Mouse (Mus musculus) testis, postnatal 10 days (tissue): ENCODE measurements at regions not wholly inside any gene's neighbourhood (a gene's known extent, or its start where the extent isn't known, plus 50 kb on each side); places are given as distances from the start of the nearest gene placed in this dataset.

Experiments
- DNase-seq: peaks from one replicate; pipeline ENCODE4 v3.0.0; 2021; ENCODE audit warnings: low spot score

DNA sequence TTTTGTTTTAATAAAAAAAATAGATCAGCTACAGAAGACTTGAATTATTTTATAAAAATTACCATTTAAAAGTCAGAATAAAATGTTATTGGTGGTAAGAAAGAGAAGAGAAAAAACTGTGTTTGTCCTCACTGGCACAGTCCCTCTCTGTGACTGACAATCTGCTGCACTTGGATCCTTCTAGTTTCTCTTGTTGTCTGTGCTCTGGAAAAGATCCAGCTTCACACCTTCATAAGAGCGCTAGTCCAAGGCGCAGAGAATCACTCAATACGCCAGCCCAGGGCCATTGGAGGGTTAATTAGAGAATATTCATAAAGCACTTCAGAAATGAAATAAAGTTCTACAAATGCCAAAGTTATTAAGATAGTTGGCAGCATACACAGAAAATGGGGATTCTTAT, 153.8 kb downstream of the Lmbrd1 start:
- no peak for DNase-seq

DNA sequence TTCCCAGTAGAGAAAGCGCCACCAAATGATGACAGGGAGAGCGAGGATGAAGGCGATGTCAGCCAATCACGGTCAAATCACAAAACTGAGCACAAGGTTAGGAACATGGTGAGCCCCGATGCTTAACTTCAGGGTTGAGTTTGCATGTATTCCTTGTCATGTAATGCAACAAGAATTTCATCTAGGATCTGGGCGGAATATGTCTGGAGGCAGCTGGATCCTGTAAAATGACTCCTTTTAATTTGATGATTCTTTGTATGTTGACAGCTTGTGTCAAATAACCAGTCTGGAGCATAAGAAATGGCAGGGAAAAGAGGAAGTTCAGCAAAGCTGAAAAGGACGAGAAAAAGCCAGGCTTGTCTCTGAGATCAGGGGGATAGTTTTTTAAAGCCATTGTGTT, 188.4 kb downstream of the Lmbrd1 start:
- no peak for DNase-seq

DNA sequence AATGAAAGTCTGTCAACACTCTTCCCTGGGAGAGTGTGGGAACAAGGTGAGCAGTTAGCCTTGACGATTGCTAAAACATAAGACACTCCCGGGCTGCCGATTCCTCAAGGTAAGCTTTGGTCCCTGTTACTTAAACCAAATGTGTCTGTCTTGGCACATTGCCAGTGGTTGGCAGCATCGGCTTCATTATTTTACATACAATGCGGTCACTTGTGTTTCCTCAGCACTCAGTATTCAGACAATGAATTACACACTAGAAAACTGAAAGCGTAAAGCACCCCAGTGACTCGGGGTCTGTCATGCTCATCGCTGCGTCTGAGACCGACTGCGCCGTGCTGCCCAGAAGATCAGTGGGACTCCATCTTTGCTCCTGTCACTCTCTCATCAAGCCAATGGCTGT, 191.3 kb downstream of the Lmbrd1 start:
- no peak for DNase-seq

DNA sequence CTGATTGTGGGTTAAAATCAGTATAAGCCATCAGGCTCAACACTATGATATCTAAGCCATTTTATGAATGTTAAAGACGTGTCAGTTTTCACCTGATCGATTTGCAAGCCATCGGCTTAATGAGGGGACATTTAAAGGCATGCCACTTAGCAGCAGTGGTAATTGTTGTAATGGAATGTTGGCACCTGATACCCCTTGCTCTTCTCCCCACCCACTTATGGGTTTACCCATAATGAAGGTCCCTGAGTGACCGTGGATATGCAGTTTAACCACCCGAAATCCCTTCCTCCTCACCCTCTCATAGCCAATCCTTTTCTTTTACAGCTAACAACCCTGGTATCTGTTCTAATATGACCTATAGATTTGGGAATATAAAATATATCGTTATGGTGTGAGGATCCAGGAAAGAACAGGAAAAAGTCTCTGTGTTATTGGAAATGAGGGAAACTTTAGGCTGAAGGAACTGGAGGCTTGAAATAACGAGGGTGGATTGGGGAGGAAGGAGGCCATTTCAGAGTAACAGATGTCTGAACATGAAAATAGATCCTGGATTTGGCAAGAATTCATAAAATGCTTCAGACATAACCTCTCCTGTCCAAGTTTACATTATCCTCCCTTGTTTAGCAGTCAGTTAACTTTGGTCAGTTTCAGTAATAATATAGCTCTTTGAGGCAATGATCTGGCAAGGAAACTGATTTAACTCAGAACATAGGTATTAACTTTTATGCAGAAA, 192.4 kb downstream of the Lmbrd1 start:
- no peak for DNase-seq

DNA sequence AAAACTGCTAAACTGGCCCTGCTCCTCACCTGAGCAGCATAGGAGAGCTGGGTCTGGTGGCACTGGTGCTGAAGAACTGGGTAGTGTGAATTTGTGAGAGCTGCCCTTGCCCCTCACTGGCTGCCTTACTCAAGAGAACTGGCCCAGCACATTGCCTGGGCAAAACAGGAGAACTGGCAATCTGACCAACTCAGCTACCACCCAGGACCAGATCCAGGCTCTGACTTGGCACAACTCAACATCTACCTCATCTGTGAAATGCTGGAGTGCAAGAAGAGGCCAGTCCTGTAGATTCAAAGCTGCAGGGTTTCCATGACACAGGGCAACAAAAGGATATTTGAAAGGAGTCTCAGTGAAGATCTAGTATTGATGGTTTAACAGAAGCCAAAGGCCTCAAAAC, 198.6 kb downstream of the Lmbrd1 start:
- no peak for DNase-seq

DNA sequence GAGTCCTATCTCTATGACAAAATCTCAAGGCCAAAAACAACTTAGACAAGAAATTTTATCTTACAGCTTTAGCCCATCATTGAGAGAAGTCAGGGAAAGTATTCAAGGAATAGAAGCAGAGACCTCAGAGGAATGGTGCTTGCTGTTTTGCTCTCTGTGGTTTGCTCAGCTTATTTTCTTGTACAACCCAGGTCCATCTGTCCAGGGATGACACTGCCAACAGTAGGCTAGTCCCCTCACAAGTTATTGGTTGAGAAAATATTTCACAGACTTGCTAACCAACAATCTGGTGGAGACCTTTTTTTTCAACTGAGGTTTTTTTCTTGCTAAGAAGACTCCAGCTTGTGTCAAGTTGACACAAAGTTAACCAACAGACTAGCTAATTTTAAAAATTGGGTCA, 205.2 kb downstream of the Lmbrd1 start:
- no peak for DNase-seq

DNA sequence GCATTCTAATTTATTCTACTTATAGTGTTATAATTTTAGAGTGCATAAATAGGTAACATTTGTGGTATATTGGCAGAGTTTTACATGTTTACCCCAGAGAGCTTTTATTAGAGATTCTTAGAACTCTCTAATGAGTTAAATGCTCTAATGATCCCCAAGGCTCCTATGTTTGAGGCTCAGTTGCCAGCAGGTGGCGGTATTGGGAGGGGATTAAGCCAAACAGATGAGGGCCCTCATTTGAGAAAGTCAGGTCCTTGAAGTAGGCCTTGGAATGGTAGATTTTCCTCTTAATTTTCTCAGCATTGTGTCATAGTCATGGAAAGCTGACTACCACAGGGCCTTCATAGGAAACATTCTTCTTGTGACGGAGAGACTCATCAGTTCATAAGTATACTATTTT, 222.8 kb downstream of the Lmbrd1 start:
- peak; percentile 77 for DNase-seq

DNA sequence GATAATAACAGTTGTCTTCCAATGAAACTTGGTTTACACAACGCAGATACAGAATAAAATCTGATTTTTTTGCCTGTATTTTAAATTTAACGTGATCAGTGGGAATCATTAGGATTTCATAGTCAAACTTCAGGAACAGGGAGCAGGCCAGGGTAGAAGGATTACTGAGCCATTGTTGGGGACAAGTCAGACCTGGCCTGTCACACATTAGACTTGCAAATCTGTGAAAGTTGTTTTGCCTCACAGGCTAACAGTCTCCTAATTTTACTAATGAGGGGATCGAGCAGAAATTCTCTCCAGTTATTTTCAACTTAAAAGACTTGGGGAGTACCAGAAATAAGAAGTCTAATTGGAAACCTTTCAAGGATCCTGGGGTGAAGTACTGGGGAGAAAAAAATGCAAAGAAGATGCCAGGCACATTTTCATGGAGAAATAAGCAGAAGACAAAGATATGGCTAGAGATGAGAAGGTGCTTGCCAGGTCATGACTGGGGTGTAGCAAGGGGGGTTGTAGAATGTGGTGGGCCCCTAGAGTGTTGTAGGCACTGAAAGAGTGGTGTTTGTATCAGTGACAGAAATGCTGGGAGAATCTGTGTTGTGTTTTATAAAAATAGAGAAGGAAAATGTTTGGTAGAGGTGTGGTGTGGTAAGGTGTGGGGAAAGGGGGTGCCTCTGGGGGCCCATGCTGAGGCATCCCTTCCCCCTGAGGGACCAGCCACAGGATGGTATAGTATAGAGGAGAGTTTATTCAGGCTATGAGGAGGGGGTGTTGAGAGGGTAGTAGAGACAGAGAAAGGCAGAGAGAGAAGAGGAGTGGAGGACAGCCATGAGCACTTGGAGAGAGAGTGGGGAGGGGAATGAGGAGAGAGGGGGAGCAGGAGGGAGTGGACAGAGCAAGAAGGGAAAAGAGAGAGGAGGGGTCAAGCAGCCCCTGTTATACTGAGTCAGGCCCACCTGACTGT, 260.2 kb downstream of the Lmbrd1 start:
- DNase-seq: no peak

DNA sequence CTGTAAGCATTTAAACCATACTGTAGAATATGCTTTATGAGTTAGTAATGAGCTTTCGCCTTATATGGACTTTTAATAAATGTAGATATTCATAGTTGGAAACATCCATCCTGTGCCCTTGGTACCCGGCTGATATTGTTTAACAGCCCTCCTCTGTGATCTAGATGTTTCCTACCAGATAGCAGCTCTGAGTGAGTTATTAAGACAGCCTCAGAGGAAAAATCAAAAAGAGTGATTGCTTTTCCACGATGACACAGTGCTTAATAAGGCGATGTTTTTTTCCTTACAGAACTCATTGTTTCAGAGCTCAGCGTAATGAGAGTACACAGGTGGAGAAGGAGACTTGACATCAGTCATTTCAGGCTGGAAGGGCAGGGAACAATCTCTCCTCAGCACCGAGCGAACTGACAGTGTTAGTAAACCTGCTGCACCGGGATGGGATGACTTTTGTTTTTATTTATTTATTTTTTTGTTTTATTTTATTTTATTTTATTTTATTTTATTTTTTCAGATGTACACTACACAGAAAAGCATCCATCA, 264.4 kb downstream of the Lmbrd1 start:
- DNase-seq: no peak

DNA sequence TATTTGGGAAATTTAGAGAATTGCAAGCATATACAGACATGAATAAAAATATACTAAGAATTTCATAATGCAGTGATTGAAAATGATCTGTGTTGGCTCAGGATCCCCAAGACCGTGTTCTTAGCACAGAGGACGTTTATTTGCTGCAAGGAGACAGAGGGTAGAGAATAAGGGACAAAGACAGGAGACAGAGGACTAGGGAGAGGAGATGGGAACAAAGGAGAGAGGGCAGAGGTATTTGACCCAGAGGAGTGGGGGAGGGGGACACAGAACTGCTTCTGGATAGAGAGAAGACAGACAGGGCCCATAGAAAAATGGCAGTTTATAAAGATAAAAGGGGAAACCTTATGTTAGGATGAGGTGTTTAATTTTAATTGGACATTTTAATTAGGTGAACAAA, 265.0 kb downstream of the Lmbrd1 start:
- DNase-seq: no peak

DNA sequence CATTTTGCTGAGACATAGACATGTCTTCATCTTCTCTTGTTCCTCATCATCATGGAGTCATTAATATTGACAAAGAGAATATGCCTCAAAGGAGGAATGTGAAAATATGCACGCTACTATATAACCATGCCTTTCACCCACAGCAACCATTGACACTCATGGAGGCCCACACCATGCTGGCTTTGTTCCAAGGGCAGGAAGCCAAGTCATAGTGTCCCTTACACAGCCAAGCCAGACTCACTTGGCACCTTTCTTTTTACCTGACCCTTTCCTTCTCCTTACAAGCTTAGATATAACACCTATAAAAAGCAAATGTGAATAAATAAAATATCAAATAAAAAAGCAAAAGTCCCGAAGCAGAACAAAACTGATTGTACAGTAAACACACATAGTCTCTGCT, 294.3 kb downstream of the Lmbrd1 start:
- no peak for DNase-seq

DNA sequence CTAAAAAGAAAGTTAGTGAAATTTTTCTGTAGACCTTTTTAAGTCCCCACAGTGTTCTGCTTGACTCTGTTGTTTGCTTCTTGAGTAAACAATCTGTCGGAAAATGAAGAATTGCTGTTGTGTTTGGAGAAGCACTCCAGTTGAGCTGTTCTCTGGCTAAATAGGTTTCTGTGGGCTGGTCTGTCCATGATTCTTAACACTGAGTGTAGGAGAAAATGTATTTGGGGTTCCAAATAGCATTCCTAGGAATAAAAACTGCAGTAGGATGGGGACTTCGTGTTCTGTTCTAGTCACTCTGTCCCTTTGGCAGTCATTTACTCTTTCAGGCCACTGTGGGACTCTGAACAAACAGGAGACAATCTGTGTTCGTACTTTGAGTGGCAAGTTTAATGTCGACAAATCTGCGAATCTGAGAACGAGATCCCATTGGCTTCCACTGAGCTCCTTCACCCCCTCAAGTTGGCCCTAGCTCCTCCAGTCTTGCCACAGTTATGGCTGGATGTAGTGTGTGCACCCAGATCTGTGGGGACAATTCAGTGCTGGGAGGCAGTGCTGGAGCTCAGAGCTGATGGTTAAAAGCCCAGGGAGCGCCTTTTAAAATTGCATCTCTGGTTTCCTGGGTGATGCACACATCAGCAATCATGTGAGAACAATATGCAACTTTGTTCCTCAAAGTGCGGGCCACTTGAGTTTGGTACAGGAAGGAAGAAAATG, 330.2 kb downstream of the Lmbrd1 start:
- DNase-seq: no peak

DNA sequence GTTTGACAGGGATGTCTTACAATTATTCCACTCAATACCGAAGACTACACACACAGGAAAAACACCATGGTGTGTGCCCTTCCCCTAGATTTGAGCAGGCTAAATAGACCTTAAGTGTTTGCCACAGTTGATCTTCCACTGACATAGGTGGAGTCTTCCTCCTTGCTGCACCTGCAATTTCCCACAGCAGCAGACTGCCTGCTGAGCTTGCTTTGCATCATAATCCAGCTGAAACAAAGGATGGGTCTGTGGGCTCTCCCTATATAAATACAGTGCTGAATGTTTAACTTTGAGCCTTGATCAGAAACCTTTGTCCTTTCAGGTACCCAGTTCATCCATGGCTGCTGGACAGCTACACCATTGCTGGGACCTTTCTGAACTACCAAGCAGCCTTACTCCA, 334.3 kb downstream of the Lmbrd1 start:
- no peak for DNase-seq
